8 mouse cellular contexts compared by ENCODE assay signal in the genomic region with DNA sequence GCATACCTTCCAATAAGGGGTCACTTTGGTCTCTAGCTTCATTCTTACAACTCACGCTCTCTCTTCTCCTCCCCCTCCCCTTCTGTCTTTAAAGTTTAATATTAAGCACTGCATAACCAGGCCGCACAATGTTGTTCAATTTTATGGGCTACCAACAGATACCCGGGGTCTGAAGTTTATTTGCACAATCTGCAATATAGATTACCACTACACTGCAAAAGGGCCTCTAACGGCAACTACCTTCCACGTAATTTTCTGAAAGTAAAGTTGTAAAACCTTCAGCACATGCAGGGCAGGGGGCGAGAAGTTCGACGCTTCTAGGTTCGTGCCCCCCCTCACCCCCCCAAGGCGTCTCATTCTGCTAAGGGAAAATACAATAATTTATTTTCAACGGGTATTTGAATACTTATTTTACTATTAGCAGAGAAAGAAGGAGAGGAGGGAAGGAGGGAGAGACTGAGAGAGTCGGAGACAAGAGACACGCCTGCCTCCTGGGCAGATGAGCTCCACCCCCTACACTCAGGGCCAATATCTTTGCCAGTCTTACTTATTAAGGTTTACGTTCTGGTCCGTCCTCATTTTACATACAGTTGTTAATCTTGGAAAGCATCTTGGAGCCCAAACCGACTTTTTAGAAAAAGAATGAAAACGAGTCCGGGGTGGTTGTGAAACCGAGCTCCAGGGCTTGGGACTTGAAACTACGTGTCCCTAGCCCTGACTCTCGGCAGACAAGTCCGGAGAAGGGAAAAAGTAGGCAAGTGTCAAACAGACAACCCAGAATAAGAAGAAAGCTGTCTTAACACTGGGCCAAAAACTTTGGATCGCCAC. TPM values are rescaled to one million over a fixed set of nuclear protein-coding genes. Genes with fewer than 3 reads are reported as not detected.
DNase-seq lines count a peak whose midpoint lies in the region; ATAC-seq and TF ChIP-seq lines count a peak whose summit lies in the region.

No protein-coding gene starts in this region.

- intact Hi-C loops in heart, postnatal 10 days (cut with DNase I) = loop anchor here (5.0 to 10.0 kb wide), 5 partner anchors 81 to 481 kb away; partner anchors contain the start of gene Hspa4l

- ATAC-seq in embryonic facial prominence, embryonic 11.5 days (replicated peaks; ENCODE audit: insufficient number of reproducible peaks, low FRiP score, low TSS enrichment, low read depth) = no peak
- no peak for ATAC-seq in limb, embryonic 11.5 days (ENCODE audit: insufficient number of reproducible peaks, low FRiP score, low TSS enrichment, low read depth)
- no peak for ATAC-seq in midbrain, embryonic 14.5 days (ENCODE audit: low FRiP score, low TSS enrichment)

- H3K9ac ChIP-seq in ES-E14 (ENCODE audit: insufficient read depth, low read depth, low read length, poor library complexity, severe bottlenecking) = peak overlapping the region; percentile 92
- H3K9ac ChIP-seq in embryonic facial prominence, embryonic 11.5 days (replicated peaks; ENCODE audit: low read length) = peak overlapping the region; percentile 77
- peak overlapping the region; percentile 82 for H3K9ac ChIP-seq in limb, embryonic 11.5 days (ENCODE audit: low read length)
- peak overlapping the region; percentile 72 for H3K9ac ChIP-seq in midbrain, embryonic 14.5 days (replicated peaks; ENCODE audit: low read length)

- in situ Hi-C loops in ES-E14 (cut with MboI; ENCODE audit: low sequenced_read_pairs in 2 of 2, unreplicated experiment in 2 of 2) = no loop called here

- no peaks in the 10 kb centered on the region for H3K27me3 ChIP-seq in embryonic facial prominence, embryonic 11.5 days (ENCODE audit: control insufficient read depth, insufficient read depth, low read length)
- no peaks in the 10 kb centered on the region for H3K27me3 ChIP-seq in limb, embryonic 11.5 days (ENCODE audit: control insufficient read depth, insufficient read depth, low read length)
- H3K27me3 ChIP-seq in midbrain, embryonic 14.5 days (ENCODE audit: control insufficient read depth, insufficient read depth, low read length) = no peaks in the 10 kb centered on the region

- peaks cover 5% of the 10 kb centered on the region in 2 experiments; a peak in 3 of 4 replicates for H3K4me1 ChIP-seq in ES-E14 (ENCODE audit: control insufficient read depth in 2 of 2, insufficient read depth in 2 of 2, low read length in 2 of 2, poor library complexity in 1 of 2)
- no peaks in the 10 kb centered on the region for H3K4me1 ChIP-seq in embryonic facial prominence, embryonic 11.5 days (ENCODE audit: control insufficient read depth, insufficient read depth, low read length)
- H3K4me1 ChIP-seq in limb, embryonic 11.5 days (ENCODE audit: control insufficient read depth, insufficient read depth, low read length) = no peaks in the 10 kb centered on the region; the same call in 1 of the 2 replicates
- peaks cover 23% of the 10 kb centered on the region for H3K4me1 ChIP-seq in midbrain, embryonic 14.5 days (ENCODE audit: control insufficient read depth, insufficient read depth, low read length)

- DNase-seq in 3T3-L1 (ENCODE audit: low read depth, low spot score) (peak; percentile 75), ES-E14 (ENCODE audit: low read depth, low spot score) (no peak)
- DNase-seq in embryonic facial prominence, embryonic 11.5 days (ENCODE audit: low spot score) = peak; percentile 48
- DNase-seq in heart, postnatal 10 days = peak; percentile 32 to 34
- DNase-seq in limb, embryonic 11.5 days (ENCODE audit: low spot score) = peak; percentile 47
- peak; percentile 40 for DNase-seq in midbrain, embryonic 14.5 days
- no peak for DNase-seq in right cerebral cortex, postnatal 4 days
- no peak for DNase-seq in frontal cortex, postnatal 10 days (ENCODE audit: low spot score in 2 of 2)

- H3K9me3 ChIP-seq in ES-E14 (ENCODE audit: control insufficient read depth, insufficient read depth, low read depth, low read length) = no peaks in the 10 kb centered on the region
- no peaks in the 10 kb centered on the region for H3K9me3 ChIP-seq in embryonic facial prominence, embryonic 11.5 days (replicated peaks; ENCODE audit: control insufficient read depth, low read length)
- no peaks in the 10 kb centered on the region for H3K9me3 ChIP-seq in limb, embryonic 11.5 days (ENCODE audit: control insufficient read depth, low read length)
- H3K9me3 ChIP-seq in midbrain, embryonic 14.5 days (ENCODE audit: control insufficient read depth, low read length) = no peaks in the 10 kb centered on the region

- H3K4me2 ChIP-seq in embryonic facial prominence, embryonic 11.5 days (ENCODE audit: low read depth, low read length) = peak overlapping the region; percentile 83
- H3K4me2 ChIP-seq in limb, embryonic 11.5 days (ENCODE audit: low read depth, severe bottlenecking) = peak overlapping the region; percentile 61
- H3K4me2 ChIP-seq in midbrain, embryonic 14.5 days (ENCODE audit: low read length) = peak overlapping the region; percentile 87

- H3K36me3 ChIP-seq in ES-E14 (ENCODE audit: control insufficient read depth, insufficient read depth, low read length, poor library complexity, severe bottlenecking) = no peaks in the 10 kb centered on the region
- H3K36me3 ChIP-seq in embryonic facial prominence, embryonic 11.5 days (replicated peaks; ENCODE audit: control insufficient read depth, insufficient read depth, low read depth, low read length) = no peaks in the 10 kb centered on the region
- no peaks in the 10 kb centered on the region for H3K36me3 ChIP-seq in limb, embryonic 11.5 days (ENCODE audit: control insufficient read depth, insufficient read depth, low read length)
- H3K36me3 ChIP-seq in midbrain, embryonic 14.5 days (ENCODE audit: control insufficient read depth, insufficient read depth, low read length) = no peaks in the 10 kb centered on the region

- WGBS in embryonic facial prominence, embryonic 11.5 days = 3% methylated on average over 23 of the region's 23 CpGs
- 2% methylated on average over 23 of the region's 23 CpGs for WGBS in limb, embryonic 11.5 days
- WGBS in midbrain, embryonic 14.5 days = 2% methylated on average over 23 of the region's 23 CpGs

- H3K4me3 ChIP-seq in ES-E14 (ENCODE audit: insufficient read depth in 1 of 2, low read depth in 1 of 2, low read length in 2 of 2, poor library complexity in 1 of 2, severe bottlenecking in 1 of 2) = peak overlapping the region; percentile 91
- peak overlapping the region; percentile 73 for H3K4me3 ChIP-seq in embryonic facial prominence, embryonic 11.5 days (ENCODE audit: low read depth, low read length)
- peak overlapping the region; percentile 88 for H3K4me3 ChIP-seq in limb, embryonic 11.5 days (ENCODE audit: low read depth, low read length)
- peak overlapping the region; percentile 81 for H3K4me3 ChIP-seq in midbrain, embryonic 14.5 days (replicated peaks; ENCODE audit: low read depth, low read length)

- H3K27ac ChIP-seq in ES-E14 (ENCODE audit: insufficient read depth, low read depth, low read length, poor library complexity, severe bottlenecking) = no peak overlapping the region
- peak overlapping the region; percentile 59; the same call in 1 of the 2 replicates for H3K27ac ChIP-seq in embryonic facial prominence, embryonic 11.5 days (replicated peaks; ENCODE audit: low read depth, low read length)
- H3K27ac ChIP-seq in limb, embryonic 11.5 days (replicated peaks; ENCODE audit: low read depth, low read length) = 0 out of 2 replicates have a peak overlapping the region, but pooled peaks have one; percentile 71
- H3K27ac ChIP-seq in midbrain, embryonic 14.5 days (replicated peaks; ENCODE audit: low read depth, low read length) = 0 out of 2 replicates have a peak overlapping the region, but pooled peaks have one; percentile 89

TF ChIP-seq in ES-E14, 5 proteins besides CTCF, POLR2A, EP300 and RAD21:
- no peak for TF ChIP-seq ZNF384 (IDR thresholded peaks at IDR 0.05; ENCODE audit: low read depth, low read length)
- no peak for TF ChIP-seq HCFC1 (IDR thresholded peaks at IDR 0.05; ENCODE audit: borderline replicate concordance, insufficient read depth, low read length)
- no peak for TF ChIP-seq CHD2 (IDR thresholded peaks at IDR 0.05; ENCODE audit: low read depth, low read length)
- TF ChIP-seq ZC3H11A (IDR thresholded peaks at IDR 0.05; ENCODE audit: borderline replicate concordance, low read depth, low read length) = no peak
- TF ChIP-seq MAFK (IDR thresholded peaks at IDR 0.05; ENCODE audit: insufficient read depth, low read depth, low read length) = no peak

RNA-seq across cellular contexts. Expression of gene Pgrmc2, which starts 1.2 kb away (rescaled TPM):
- 61.5 and 82.7 TPM in 2 replicates for total RNA-seq in ES-E14 (2012; rRNA removed)
- 28.3 and 29.7 TPM in 2 replicates for polyA plus RNA-seq in embryonic facial prominence, embryonic 11.5 days (2014; fragmentation: Nextera tagmentation; extraction: Ambion mirVana)
- total RNA-seq in heart, postnatal 10 days (2021) = 10 to 100 TPM; 42.3 to 46.9 TPM
- polyA plus RNA-seq in limb, embryonic 11.5 days (2014; fragmentation: Nextera tagmentation; extraction: Ambion mirVana) = 28.9 and 31.9 TPM in 2 replicates
- 20.0 and 23.0 TPM in 2 replicates for polyA plus RNA-seq in midbrain, embryonic 14.5 days (2014; fragmentation: Nextera tagmentation; extraction: Ambion mirVana)

Comparison
In these comparisons a context has a peak if more than half of its experiments do, and no peak if none do; other contexts are left out.
1. DNase-seq: peak in 3T3-L1 (single experiment), embryonic facial prominence, embryonic 11.5 days (single experiment), heart, postnatal 10 days (2 of 2), limb, embryonic 11.5 days (single experiment) and midbrain, embryonic 14.5 days (single experiment); none in ES-E14 (single experiment), right cerebral cortex, postnatal 4 days (single experiment) and frontal cortex, postnatal 10 days (0 of 2).
2. Peak in every context shown above with its lines, with median percentiles within 50 percentile points of each other: H3K4me3 ChIP-seq, H3K9ac ChIP-seq and H3K4me2 ChIP-seq.